Mouse (Mus musculus): ENCODE data around the gene Polr2h.

The Polr2h gene

GRCm38 (mm10) chr16:20701729-20702521, 15.5 kb upstream of the Polr2h start:
- no peak for DNase-seq (ENCODE audit: low spot score)

GRCm38 (mm10) chr16:20702522-20702893, 15.0 kb upstream of the Polr2h start:
- DNase-seq (ENCODE audit: low spot score): peak; percentile 81

- DNase-seq (ENCODE audit: low spot score): no peak
Measured at GRCm38 (mm10) chr16:20703071-20703470, 14.4 kb upstream of the Polr2h start.

GRCm38 (mm10) chr16:20703699-20704400, 13.6 kb upstream of the Polr2h start:
- DNase-seq (ENCODE audit: low spot score): peak; percentile 83

- DNase-seq (ENCODE audit: low spot score): no peak
Measured at GRCm38 (mm10) chr16:20705786-20706185, 11.7 kb upstream of the Polr2h start.

GRCm38 (mm10) chr16:20706407-20707055, 10.9 kb upstream of the Polr2h start:
- no peak for DNase-seq (ENCODE audit: low spot score)

GRCm38 (mm10) chr16:20708220-20708938, 9.1 kb upstream of the Polr2h start:
- DNase-seq (ENCODE audit: low spot score): no peak

GRCm38 (mm10) chr16:20708939-20709734, 8.3 kb upstream of the Polr2h start:
- DNase-seq (ENCODE audit: low spot score): no peak

GRCm38 (mm10) chr16:20710370-20710769, 7.1 kb upstream of the Polr2h start:
- DNase-seq (ENCODE audit: low spot score): no peak

GRCm38 (mm10) chr16:20710810-20711209, 6.7 kb upstream of the Polr2h start:
- DNase-seq (ENCODE audit: low spot score): no peak

- DNase-seq (ENCODE audit: low spot score): no peak
Measured at GRCm38 (mm10) chr16:20712190-20712589, 5.3 kb upstream of the Polr2h start.

GRCm38 (mm10) chr16:20712889-20713288, 4.6 kb upstream of the Polr2h start:
- peak; percentile 68 for DNase-seq (ENCODE audit: low spot score)

- no peak for DNase-seq (ENCODE audit: low spot score)
Measured at GRCm38 (mm10) chr16:20714307-20715080, 3.0 kb upstream of the Polr2h start.

- no peak for DNase-seq (ENCODE audit: low spot score)
Measured at GRCm38 (mm10) chr16:20715161-20715560, 2.3 kb upstream of the Polr2h start.

GRCm38 (mm10) chr16:20715566-20715965, 1.9 kb upstream of the Polr2h start:
- DNase-seq (ENCODE audit: low spot score): no peak

- DNase-seq (ENCODE audit: low spot score): peak; percentile 64
Measured at GRCm38 (mm10) chr16:20715976-20716840, 1.3 kb upstream of the Polr2h start.

GRCm38 (mm10) chr16:20716841-20717180, 654 bp upstream of the Polr2h start:
- DNase-seq (ENCODE audit: low spot score): no peak

- DNase-seq (ENCODE audit: low spot score): no peak
Measured at GRCm38 (mm10) chr16:20717978-20718670, 659 bp downstream of the Polr2h start.

- DNase-seq (ENCODE audit: low spot score): no peak
Measured at GRCm38 (mm10) chr16:20721808-20722207, 4.3 kb downstream of the Polr2h start.

All from c-Kit-positive CD71-positive TER-119-positive erythroid progenitor cells, embryonic 14.5 days (primary cell).